Mouse (Mus musculus): Measurements from ENCODE around the gene Rbfox2.

Rbfox2 gene

GRCm38 (mm10) chr15:77196001-77196400 lies 110.8 kb downstream of the Rbfox2 start:
- in situ Hi-C loops (cut with MboI, MseI) = no loop called here

DNA sequence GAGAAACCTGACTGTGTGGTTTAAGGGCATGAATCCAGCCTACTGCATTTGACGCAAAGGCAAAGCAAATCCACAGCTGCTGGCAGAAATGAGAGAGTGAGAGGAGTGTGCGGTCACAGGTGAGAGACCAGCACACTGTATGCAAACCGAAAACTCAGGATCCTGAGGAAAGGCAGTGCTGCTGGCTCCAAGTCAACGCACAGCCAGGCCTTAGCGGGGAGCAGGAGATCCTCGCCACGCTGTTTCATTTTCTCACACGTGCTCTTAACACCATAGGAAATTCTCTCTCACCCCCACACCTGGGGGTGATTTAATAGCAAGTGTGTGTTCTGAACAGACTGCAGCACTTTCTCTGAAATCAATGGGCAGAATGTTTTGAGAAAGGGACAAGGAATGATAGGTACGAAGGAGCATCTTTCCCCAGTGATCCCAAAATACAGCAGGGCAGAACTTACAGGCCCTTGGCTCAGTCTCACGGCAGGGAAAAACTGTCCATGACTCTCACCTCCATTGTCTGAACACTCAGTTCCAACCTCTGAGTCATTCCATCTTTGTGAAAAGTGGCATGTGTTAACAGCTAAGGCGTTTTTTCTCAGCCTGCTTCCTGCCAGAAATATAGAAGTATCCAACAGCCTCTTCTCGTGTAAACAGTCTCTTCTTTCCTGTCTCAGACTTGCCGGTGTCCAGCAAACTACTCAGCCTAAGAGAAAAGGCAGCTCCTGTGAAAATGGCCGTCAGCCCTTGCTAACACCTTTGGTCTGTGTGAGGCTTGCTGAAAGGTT lies 114.5 kb downstream of the Rbfox2 start:
- in situ Hi-C loops (cut with MboI, MseI) = no loop called here

GRCm38 (mm10) chr15:77186096-77186495 lies 120.7 kb downstream of the Rbfox2 start:
- in situ Hi-C loops (cut with MboI, MseI) = no loop called here

DNA sequence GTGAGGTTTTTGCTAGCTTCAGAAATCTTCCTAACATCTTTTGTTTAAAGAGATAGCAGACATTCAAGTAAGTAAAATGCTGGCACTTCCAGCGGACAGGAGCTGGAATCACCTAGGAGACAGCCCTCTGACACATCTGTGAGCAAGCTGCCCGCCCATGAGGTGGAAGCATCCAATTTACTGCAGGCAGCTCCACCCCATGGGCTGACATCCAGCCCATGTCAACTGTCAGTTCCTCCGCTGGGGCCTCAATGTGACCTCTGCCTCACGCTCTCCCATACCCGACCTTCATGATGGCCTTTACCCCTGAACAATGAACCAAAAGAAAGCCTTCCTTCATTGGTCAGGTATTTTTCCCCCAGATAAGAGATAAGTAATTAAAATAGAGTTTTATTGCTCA lies 121.2 kb downstream of the Rbfox2 start:
- in situ Hi-C loops (cut with MboI, MseI) = no loop called here

- in situ Hi-C loops (cut with MboI, MseI) = no loop called here
Measured at GRCm38 (mm10) chr15:77182800-77183199, 124.0 kb downstream of the Rbfox2 start.

GRCm38 (mm10) chr15:77174018-77174417 lies 132.8 kb downstream of the Rbfox2 start:
- in situ Hi-C loops (cut with MboI, MseI) = no loop called here

GRCm38 (mm10) chr15:77172414-77172813 lies 134.4 kb downstream of the Rbfox2 start:
- in situ Hi-C loops (cut with MboI, MseI) = no loop called here

- in situ Hi-C loops (cut with MboI, MseI) = no loop called here
Measured at GRCm38 (mm10) chr15:77168781-77169180, 138.0 kb downstream of the Rbfox2 start.

- in situ Hi-C loops (cut with MboI, MseI) = no loop called here
Measured at GRCm38 (mm10) chr15:77166225-77166732, 140.5 kb downstream of the Rbfox2 start.

DNA sequence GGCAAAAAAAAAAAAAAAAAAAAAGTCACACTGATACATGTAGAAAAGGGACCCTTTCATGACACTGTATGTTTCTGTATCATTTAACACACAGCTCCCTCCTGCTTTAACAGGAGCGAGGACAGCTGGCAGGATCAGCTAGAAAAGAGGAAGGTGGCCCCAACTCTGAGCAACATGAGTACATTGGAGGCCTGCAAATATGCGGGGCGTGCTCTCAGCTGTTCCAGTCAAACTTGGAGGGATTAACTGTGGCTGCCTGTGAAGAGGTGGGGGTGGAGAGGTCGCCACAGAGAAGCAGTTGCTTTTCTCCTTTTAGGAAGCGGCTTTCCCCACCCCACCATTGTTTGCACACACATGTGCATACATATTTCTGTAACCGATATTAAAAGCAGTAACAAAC lies 143.5 kb downstream of the Rbfox2 start:
- in situ Hi-C loops (cut with MboI, MseI) = no loop called here

DNA sequence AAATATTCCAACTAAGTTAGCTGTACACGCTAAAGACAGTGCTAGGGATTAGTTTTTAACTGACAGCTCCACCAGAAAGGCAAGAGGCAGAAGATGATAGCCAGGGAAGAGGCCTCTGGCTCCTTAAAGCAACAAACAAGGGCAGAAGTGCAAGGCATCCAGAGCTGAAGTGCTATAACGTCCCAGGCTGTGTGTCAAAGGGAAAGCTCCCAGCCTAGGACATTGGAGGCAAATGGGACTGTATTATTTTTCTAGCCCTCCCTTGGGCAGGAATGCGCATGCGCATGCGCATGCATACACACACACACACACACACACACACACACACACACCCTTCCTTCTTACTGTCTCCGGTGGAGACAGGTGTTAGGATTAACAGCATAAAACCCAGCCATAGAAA lies 143.9 kb downstream of the Rbfox2 start:
- in situ Hi-C loops (cut with MboI, MseI) = no loop called here

GRCm38 (mm10) chr15:77161382-77161781 lies 145.4 kb downstream of the Rbfox2 start:
- in situ Hi-C loops (cut with MboI, MseI) = no loop called here

- in situ Hi-C loops (cut with MboI, MseI) = no loop called here
Measured at GRCm38 (mm10) chr15:77160848-77161247, 146.0 kb downstream of the Rbfox2 start.

GRCm38 (mm10) chr15:77156525-77156924 lies 150.3 kb downstream of the Rbfox2 start:
- in situ Hi-C loops (cut with MboI, MseI) = no loop called here

DNA sequence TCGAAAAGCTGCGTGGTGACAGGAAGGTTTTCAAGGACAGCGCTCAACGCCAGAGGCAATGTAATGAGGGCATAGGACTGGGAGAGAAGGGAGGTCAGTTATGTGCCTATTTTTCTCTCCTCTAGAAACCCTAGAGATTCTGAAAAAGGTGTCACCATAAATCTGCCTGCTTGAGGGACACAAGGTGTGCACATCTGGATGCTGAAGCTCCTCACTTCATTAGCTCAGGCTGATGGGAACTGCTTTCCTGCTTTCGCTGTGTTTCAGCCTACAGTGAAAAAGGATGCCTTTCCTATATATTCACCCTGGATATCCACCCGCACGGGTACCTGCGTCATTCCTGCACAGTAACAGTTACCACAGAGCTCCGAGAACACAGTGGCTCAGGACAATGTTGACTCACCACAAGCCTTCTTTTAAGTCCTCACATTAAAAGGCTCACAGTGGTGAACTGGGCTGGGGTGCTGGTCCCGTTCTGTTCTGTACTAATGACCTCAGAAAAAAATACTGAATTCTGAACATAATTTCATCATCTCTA lies 152.5 kb downstream of the Rbfox2 start:
- in situ Hi-C loops (cut with MboI, MseI) = no loop called here

DNA sequence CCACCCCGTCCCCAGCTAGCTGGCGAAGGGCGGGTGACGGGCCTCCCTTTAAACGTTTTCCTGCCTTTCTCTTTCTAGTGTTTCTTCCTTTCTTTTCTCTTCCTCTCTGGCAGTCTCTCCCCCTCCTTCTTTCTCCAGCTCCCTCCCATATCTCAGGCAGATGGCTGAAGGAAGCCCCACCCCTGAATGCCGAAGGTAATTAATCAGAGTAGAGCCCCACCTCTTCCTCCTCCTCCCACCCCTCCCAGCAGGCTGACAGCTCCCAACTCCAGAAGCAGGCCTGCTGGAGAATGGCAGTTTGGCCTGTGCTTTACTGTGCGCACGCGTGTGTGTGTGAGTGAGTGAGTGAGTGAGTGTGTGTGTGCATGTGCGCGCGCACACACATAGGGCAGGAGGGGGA lies 153.2 kb downstream of the Rbfox2 start:
- in situ Hi-C loops (cut with MboI, MseI) = no loop called here

DNA sequence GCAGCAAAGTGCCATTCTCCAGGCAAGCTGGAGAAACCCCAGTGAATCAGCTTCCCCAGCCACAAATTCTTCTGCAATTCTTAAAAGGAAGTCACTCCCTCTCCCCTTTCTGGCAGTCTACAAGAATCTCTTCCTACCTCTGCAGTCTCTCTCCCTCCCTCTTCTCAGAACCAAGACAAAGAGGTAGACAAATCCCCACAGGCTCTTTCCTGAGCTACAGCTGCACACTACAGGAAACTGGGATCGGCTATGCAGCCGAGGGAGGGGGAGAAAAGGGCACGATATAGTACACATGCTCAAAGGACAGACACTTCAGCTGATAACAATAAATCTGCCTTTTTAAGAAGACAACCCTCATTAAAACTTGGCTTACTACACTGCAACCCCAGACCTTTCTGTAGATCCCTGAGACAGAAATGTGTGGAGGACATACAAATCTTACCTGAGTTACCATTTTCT lies 153.7 kb downstream of the Rbfox2 start:
- in situ Hi-C loops (cut with MboI, MseI) = no loop called here

DNA sequence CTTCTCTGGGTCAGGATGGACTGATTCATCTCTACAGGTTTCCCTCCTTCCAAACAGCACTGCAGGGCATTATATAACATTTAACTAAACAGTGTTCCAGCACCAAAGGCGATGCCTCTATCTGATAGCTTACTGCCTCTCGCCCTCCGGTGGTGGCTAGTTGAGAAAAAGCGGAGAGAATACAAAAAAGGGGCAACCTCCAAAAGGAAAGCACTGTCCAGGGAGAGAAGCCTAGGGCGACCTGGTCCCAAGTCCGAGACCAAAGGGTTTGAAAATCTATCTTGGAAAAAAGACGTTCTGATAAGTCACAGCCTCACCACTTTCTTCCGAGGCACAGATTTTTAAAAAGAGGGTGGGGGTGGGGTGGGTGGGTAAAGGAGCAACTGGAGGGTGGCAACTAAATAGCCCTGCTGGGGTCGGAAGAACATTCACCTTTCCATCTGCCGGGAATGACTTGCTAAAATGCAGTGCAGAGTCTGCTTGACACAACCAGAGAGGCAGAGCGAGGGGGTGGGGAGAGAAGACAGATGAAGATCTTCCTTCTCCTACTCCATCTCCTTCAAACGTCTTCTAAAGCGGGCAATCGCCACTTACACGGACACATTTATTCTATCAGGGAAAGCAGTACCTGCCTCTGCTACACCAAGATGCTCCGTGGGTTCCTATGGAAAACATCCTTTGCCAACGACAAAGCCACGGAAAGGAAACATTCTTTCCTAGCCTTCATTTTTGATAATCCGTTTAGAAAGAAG lies 154.3 kb downstream of the Rbfox2 start:
- in situ Hi-C loops (cut with MboI, MseI) = no loop called here

DNA sequence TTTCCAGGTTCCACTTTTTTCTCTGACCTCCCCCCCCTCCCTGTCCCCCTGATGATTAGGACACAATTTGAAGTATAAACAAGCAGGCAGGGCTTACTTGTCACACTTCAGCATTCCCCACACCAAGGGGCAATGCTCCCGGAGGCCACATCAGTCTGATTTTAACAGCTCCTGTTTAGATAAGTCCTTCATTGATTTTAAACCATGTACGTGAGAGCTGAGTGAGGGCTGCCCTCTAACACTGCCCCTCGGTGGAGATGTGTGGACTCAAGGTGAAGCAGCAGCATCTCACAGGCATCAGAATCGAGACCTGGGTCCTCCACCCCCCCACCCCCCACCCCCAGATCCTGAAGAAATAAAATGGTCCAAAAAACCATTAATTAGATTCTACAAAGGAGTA lies 155.0 kb downstream of the Rbfox2 start:
- in situ Hi-C loops (cut with MboI, MseI) = no loop called here

DNA sequence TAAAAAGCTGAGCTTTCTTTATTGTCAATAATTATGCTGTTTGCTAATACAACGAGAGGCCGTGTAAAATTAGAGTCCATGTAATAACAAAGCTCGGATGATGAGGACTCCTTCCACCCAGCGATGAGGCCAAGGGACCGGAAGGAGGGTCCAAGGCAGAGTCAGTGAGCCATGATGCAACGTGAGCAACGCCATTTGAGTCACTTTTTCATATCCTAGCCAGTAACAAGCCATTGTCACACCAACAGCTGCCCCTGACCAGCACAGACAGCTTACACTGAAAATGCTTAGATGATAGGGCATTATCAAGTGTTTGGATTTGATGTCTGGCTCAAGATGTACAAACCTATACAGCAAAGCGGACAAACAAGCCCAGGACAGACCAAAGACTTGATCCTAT lies 155.6 kb downstream of the Rbfox2 start:
- in situ Hi-C loops (cut with MboI, MseI) = no loop called here

GRCm38 (mm10) chr15:77150424-77150841 lies 156.4 kb downstream of the Rbfox2 start:
- in situ Hi-C loops (cut with MboI, MseI) = no loop called here

DNA sequence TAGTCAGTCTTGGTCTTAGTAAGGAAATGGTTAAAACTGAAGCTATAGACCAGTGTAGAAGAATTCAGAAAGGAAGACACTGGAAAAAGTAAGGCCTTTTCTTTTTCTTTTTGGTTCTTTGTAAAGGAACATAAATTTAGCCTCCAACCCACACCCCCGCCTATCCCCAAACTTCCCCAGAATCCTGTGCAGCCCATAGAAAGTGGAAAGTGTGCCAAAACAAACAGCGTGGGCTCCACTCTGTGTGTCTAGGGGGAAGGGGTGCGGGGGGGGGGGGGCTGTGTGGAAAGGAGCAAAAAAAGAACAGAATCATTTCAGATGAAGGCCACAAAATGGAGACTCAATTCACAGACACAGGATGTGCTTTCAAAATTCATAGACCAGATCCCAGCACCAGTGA lies 156.8 kb downstream of the Rbfox2 start:
- in situ Hi-C loops (cut with MboI, MseI) = no loop called here

- in situ Hi-C loops (cut with MboI, MseI) = no loop called here
Measured at GRCm38 (mm10) chr15:77149551-77149950, 157.3 kb downstream of the Rbfox2 start.

Data from T-helper 2 cell (primary cell).